Mouse (Mus musculus) kidney, adult 2 months (tissue): Measurements from ENCODE around the gene Timeless.

Experiments
- CTCF ChIP-seq: fragments of 200-500 bp; conservative IDR thresholded peaks from 2 replicates; pipeline ENCODE4 v1.5.1; 2011; ENCODE audit warnings: low read depth, mild to moderate bottlenecking, control low read depth, low read length, moderate library complexity, mixed read lengths; ENCODE audit not compliant: insufficient read depth, insufficient read length
- POLR2A ChIP-seq: fragments of 200-500 bp; IDR thresholded peaks from one replicate; pipeline ENCODE4 v1.6.1; 2011; ENCODE audit warnings: low read depth, low read length, control low read depth

DNA sequence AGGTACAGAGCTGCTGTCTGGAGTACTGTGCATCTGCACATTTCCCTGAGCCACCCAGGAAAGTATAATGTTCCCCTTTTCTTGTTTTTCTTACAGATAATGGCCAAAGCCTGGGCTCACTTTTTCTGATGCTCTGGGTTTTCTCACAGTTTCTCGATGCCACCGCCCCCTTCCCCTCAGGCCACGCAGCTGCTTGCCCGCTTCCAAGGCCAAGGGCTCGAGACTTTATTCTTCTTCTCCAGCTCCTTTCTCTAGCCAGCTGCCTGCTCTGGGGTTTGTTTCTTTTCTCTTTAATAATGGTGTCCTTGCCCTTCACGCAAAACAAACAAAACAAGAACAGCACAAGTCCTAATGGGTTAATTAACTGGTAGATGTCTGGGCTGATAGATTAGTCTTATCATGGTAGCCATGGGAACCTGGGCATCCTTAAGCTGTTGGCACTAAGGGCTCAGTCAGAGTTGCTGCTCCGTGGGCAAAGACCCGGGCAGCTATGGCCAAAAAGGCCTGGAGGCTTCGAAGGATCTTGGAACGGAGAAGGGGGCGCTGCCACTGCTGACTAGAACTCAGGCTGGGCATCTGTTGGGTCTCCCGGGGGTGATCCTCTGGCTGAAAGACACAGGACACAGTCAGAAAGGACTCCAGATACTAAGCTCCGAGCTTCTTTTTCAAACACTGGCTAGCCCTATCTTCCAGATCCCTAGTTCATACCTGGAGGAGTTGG lies 64.7 kb downstream of the Timeless start:
- TF ChIP-seq CTCF (no peak), POLR2A (no peak)
